Mouse (Mus musculus): ENCODE data around the gene Sltm. TPM values are rescaled to one million over a fixed set of nuclear protein-coding genes. Genes with fewer than 3 reads are reported as not detected.

Gene Sltm
- polyA plus RNA-seq, 1 experiment from 2014 or later, result 67.8 TPM

DNA sequence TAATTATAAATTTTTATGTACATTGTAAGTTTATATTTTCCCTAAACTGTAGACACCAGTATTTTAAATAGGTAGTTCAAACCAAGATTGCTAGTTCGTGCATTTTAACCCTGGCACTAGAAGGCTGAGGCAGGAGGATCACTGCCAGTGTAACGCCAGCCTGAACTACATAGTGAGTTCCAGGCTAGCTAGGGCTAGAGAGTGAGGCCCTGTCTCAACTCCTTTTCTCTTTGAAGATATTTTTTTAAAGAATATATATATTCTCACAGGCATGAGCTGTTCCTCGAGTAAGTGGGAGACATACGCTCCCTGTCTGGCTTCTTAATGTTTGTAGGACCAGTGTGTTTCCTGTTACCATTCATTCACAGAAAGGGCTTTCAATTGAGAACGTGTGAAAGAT is 14.2 kb downstream of the Sltm start:
- Histone ChIP-seq H3K27ac (replicated peaks) (no peak overlapping the region), H3K9ac (no peak overlapping the region), H3K36me3 (peaks cover 31% of the 10 kb centered on the region), H3K4me2 (no peak overlapping the region), H3K4me1 (replicated peaks) (no peaks in the 10 kb centered on the region), H3K9me3 (peaks cover 4% of the 10 kb centered on the region; the same call in 1 of the 2 replicates), H3K27me3 (no peaks in the 10 kb centered on the region), H3K4me3 (no peak overlapping the region)
- no peak for ATAC-seq (ENCODE audit: low read depth)
- WGBS, result 90% methylated on average over 5 of the region's 5 CpGs

DNA sequence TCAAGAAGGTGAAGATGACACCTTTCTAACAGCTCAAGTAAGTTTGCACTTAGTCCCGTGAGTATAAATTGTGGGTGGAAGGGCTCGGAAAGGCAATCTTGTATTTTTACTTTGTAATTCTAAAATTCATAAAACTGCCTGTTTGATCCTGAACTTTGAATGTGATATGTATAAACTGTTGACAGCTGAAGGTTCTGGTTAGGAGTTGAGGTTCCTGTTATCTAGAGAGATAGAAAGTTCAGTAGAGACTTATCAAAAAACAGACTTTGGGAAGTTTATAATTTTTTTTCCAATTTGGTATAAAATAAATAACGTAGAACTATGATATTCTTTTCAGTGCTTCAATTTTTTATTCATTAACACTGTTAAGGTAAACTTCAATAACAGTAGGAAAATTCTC is 20.3 kb downstream of the Sltm start:
- ATAC-seq (ENCODE audit: low read depth), result no peak
- Histone ChIP-seq H3K27ac (replicated peaks) (no peak overlapping the region), H3K4me3 (no peak overlapping the region), H3K4me1 (replicated peaks) (no peaks in the 10 kb centered on the region), H3K27me3 (no peaks in the 10 kb centered on the region), H3K36me3 (peaks cover 8% of the 10 kb centered on the region; the same call in 1 of the 2 replicates), H3K4me2 (no peak overlapping the region), H3K9me3 (no peaks in the 10 kb centered on the region), H3K9ac (no peak overlapping the region)
- 97% methylated on average over 3 of the region's 3 CpGs for WGBS

GRCm38 (mm10) chr9:70567651-70568050 is 25.1 kb downstream of the Sltm start:
- Histone ChIP-seq H3K27me3 (no peaks in the 10 kb centered on the region), H3K9ac (no peak overlapping the region), H3K4me3 (no peak overlapping the region), H3K36me3 (peaks cover 10% of the 10 kb centered on the region), H3K27ac (replicated peaks) (no peak overlapping the region), H3K9me3 (no peaks in the 10 kb centered on the region), H3K4me1 (replicated peaks) (no peaks in the 10 kb centered on the region), H3K4me2 (no peak overlapping the region)
- 88% methylated on average over 5 of the region's 5 CpGs for WGBS
- no peak for ATAC-seq (ENCODE audit: low read depth)

DNA sequence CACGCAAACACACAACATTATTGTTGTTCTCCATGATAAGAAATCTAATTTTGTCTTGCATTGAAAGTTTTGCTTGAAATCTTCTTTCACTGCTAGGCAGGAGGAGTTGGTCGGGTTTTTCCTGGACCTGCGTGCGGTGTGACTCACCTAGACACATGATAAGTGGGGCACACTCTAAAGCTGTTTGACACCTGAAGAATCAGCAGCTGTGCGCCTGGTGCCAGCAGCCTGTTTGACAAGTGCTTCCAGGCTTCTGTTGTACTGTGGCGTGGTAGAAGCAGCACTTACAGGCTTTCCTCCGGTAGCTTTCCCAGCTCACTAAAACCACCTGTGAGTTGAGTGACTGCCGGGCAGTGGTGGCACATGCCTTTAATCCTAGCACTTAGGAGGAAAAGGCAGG is 27.8 kb downstream of the Sltm start:
- 96% methylated on average over 8 of the region's 8 CpGs for WGBS
- no peaks in the 10 kb centered on the region for H3K9me3 ChIP-seq
- H3K27ac ChIP-seq (replicated peaks), result no peak overlapping the region
- peaks cover 28% of the 10 kb centered on the region for H3K36me3 ChIP-seq
- no peak for ATAC-seq (ENCODE audit: low read depth)
- no peak overlapping the region for H3K9ac ChIP-seq
- H3K4me3 ChIP-seq, result no peak overlapping the region
- H3K27me3 ChIP-seq, result no peaks in the 10 kb centered on the region
- no peaks in the 10 kb centered on the region for H3K4me1 ChIP-seq (replicated peaks)
- no peak overlapping the region for H3K4me2 ChIP-seq

GRCm38 (mm10) chr9:70578123-70578522 is 35.6 kb downstream of the Sltm start:
- Histone ChIP-seq H3K27ac (replicated peaks) (no peak overlapping the region), H3K4me1 (replicated peaks) (no peaks in the 10 kb centered on the region), H3K9ac (no peak overlapping the region), H3K27me3 (no peaks in the 10 kb centered on the region), H3K4me3 (no peak overlapping the region), H3K9me3 (no peaks in the 10 kb centered on the region), H3K36me3 (peaks cover 79% of the 10 kb centered on the region), H3K4me2 (no peak overlapping the region)
- 96% methylated on average over 2 of the region's 2 CpGs for WGBS
- ATAC-seq (ENCODE audit: low read depth), result no peak

GRCm38 (mm10) chr9:70580956-70581355 is 38.4 kb downstream of the Sltm start:
- no peak overlapping the region for H3K9ac ChIP-seq
- H3K4me1 ChIP-seq (replicated peaks), result no peaks in the 10 kb centered on the region
- H3K27me3 ChIP-seq, result no peaks in the 10 kb centered on the region
- peaks cover 83% of the 10 kb centered on the region for H3K36me3 ChIP-seq
- H3K9me3 ChIP-seq, result no peaks in the 10 kb centered on the region
- H3K27ac ChIP-seq (replicated peaks), result no peak overlapping the region
- no peak for ATAC-seq (ENCODE audit: low read depth)
- H3K4me3 ChIP-seq, result no peak overlapping the region
- WGBS, result 90% methylated on average over 5 of the region's 5 CpGs
- H3K4me2 ChIP-seq, result no peak overlapping the region

GRCm38 (mm10) chr9:70584641-70585040 is 42.1 kb downstream of the Sltm start:
- no peak for ATAC-seq (ENCODE audit: low read depth)
- H3K4me1 ChIP-seq (replicated peaks), result no peaks in the 10 kb centered on the region
- no peaks in the 10 kb centered on the region for H3K9me3 ChIP-seq
- H3K27ac ChIP-seq (replicated peaks), result no peak overlapping the region
- no peak overlapping the region for H3K4me3 ChIP-seq
- H3K9ac ChIP-seq, result no peak overlapping the region
- peaks cover 88% of the 10 kb centered on the region for H3K36me3 ChIP-seq
- no peak overlapping the region for H3K4me2 ChIP-seq
- WGBS, result 88% methylated on average over 14 of the region's 14 CpGs
- no peaks in the 10 kb centered on the region for H3K27me3 ChIP-seq

- no peaks in the 10 kb centered on the region for H3K4me1 ChIP-seq (replicated peaks)
- no peaks in the 10 kb centered on the region for H3K27me3 ChIP-seq
- no peak for ATAC-seq (ENCODE audit: low read depth)
- no peak overlapping the region for H3K4me3 ChIP-seq
- H3K27ac ChIP-seq (replicated peaks), result no peak overlapping the region
- no peak overlapping the region for H3K9ac ChIP-seq
- H3K4me2 ChIP-seq, result no peak overlapping the region
- H3K9me3 ChIP-seq, result no peaks in the 10 kb centered on the region
- peaks cover 88% of the 10 kb centered on the region for H3K36me3 ChIP-seq
- 91% methylated on average over 5 of the region's 5 CpGs for WGBS
These were observed 42.6 kb downstream of the Sltm start for GRCm38 (mm10) chr9:70585172-70585571.

DNA sequence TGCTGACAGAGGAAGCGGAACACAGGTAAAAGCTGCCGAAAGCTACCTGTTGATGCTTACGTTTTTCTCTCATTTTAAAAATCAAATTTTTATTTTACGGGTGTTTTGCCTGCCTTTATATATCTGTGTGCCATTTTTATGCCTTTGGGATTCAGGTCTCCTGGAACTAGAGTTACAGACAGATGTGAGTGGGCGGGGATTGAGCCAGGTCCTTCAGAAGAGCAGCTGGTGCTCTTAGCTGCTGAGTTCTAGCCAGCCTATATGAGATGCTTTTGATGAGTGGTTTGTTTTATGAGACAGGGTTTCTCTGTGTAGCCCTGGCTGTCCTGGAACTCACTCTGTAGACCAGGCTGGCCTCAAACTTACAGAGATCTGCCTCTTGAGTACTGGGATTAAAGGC is 44.6 kb downstream of the Sltm start:
- ATAC-seq (ENCODE audit: low read depth), result no peak
- no peaks in the 10 kb centered on the region for H3K9me3 ChIP-seq
- H3K36me3 ChIP-seq, result peaks cover 89% of the 10 kb centered on the region
- H3K27ac ChIP-seq (replicated peaks), result no peak overlapping the region
- no peak overlapping the region for H3K9ac ChIP-seq
- no peaks in the 10 kb centered on the region for H3K4me1 ChIP-seq (replicated peaks)
- no peak overlapping the region for H3K4me3 ChIP-seq
- no peaks in the 10 kb centered on the region for H3K27me3 ChIP-seq
- H3K4me2 ChIP-seq, result no peak overlapping the region
- 93% methylated on average over 5 of the region's 5 CpGs for WGBS

DNA sequence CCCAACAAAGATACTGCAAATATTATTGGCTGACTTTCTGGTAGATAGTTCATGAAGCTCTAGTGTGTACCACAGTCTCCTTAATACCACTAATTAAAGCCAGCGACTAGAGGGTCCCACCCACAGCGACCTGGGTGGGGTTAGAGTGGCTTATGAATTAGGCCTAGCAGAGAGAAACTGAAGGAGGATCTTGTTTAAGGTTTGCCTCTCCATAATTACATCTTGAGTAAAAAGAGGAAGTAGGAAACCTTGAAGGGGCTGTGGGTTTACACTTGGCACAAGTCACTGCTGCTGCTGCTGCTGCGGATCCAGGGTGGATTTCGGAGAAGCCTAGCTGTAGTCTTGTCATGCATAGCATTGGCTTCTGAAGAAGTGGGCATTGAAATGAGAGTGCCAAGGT is 48.2 kb downstream of the Sltm start:
- Histone ChIP-seq H3K9me3 (no peaks in the 10 kb centered on the region), H3K4me3 (no peak overlapping the region), H3K27me3 (no peaks in the 10 kb centered on the region), H3K4me1 (replicated peaks) (no peaks in the 10 kb centered on the region), H3K36me3 (peaks cover 91% of the 10 kb centered on the region), H3K27ac (replicated peaks) (no peak overlapping the region), H3K4me2 (no peak overlapping the region), H3K9ac (no peak overlapping the region)
- no peak for ATAC-seq (ENCODE audit: low read depth)
- 95% methylated on average over 4 of the region's 4 CpGs for WGBS

DNA sequence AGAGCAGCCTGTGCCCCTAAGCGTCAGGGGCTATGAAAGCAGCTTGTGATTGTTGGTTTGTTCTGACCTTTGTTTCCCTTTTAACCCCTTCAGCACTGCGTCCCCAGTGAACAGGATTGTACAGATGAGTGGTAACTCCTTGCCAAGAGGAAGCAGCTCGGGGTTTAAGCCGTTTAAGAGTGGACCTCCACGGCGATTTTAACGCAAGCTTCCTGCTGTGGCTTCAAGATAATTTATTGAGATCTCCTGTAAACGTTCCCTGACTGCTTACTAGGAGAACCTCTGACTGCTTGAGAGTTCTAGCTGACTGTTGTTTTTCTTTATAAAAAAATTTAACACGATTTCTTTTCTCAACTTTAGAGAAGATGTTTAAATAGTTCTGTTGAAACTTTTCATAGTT is 48.9 kb downstream of the Sltm start:
- Histone ChIP-seq H3K9ac (no peak overlapping the region), H3K4me2 (no peak overlapping the region), H3K27ac (replicated peaks) (no peak overlapping the region), H3K9me3 (no peaks in the 10 kb centered on the region), H3K4me1 (replicated peaks) (no peaks in the 10 kb centered on the region), H3K36me3 (peaks cover 89% of the 10 kb centered on the region), H3K4me3 (no peak overlapping the region), H3K27me3 (no peaks in the 10 kb centered on the region)
- WGBS, result 41% methylated on average over 9 of the region's 9 CpGs
- ATAC-seq (ENCODE audit: low read depth), result no peak

- 96% methylated on average over 2 of the region's 2 CpGs for WGBS
- Histone ChIP-seq H3K4me2 (no peak overlapping the region), H3K27me3 (no peaks in the 10 kb centered on the region), H3K9me3 (no peaks in the 10 kb centered on the region), H3K4me1 (replicated peaks) (no peaks in the 10 kb centered on the region), H3K4me3 (no peak overlapping the region), H3K9ac (no peak overlapping the region), H3K27ac (replicated peaks) (no peak overlapping the region), H3K36me3 (peaks cover 53% of the 10 kb centered on the region)
- no peak for ATAC-seq (ENCODE audit: low read depth)
These were observed 55.7 kb downstream of the Sltm start for GRCm38 (mm10) chr9:70598271-70598670.

- Histone ChIP-seq H3K9ac (no peak overlapping the region), H3K36me3 (peaks cover 49% of the 10 kb centered on the region), H3K4me2 (no peak overlapping the region), H3K27me3 (no peaks in the 10 kb centered on the region), H3K27ac (replicated peaks) (no peak overlapping the region), H3K9me3 (no peaks in the 10 kb centered on the region), H3K4me3 (no peak overlapping the region), H3K4me1 (replicated peaks) (no peaks in the 10 kb centered on the region)
- WGBS, result 98% methylated on average over 1 of the region's 1 CpGs
- ATAC-seq (ENCODE audit: low read depth), result no peak
These were observed 59.8 kb downstream of the Sltm start for GRCm38 (mm10) chr9:70602186-70602845.

Measured in neural tube, embryonic 13.5 days (tissue).